Mouse (Mus musculus) ES-Bruce4 (cell line): ENCODE results near the gene Apopt1. TPM values are rescaled to one million over a fixed set of nuclear protein-coding genes. Genes with fewer than 3 reads are reported as not detected.

ENCODE experiments used
- H3K27ac ChIP-seq: 2 replicates; pipeline ENCODE4 v1.5.1; 2012; ENCODE audit warnings: low read length, inconsistent platforms; ENCODE audit not compliant: insufficient read depth
- H3K27me3 ChIP-seq: 2 replicates; pipeline ENCODE4 v1.6.1; 2012; ENCODE audit warnings: mild to moderate bottlenecking, low read length, inconsistent platforms; ENCODE audit not compliant: control insufficient read depth, poor library complexity, insufficient read depth, severe bottlenecking
- H3K36me3 ChIP-seq: 2 replicates; pipeline ENCODE4 v1.6.1; 2012; ENCODE audit warnings: inconsistent platforms, mild to moderate bottlenecking, low read length, moderate library complexity; ENCODE audit not compliant: control insufficient read depth, poor library complexity, insufficient read depth, severe bottlenecking
- H3K4me1 ChIP-seq: one replicate; pipeline ENCODE4 v1.8.1; 2011; ENCODE audit warnings: low read length; ENCODE audit not compliant: control insufficient read depth, insufficient read depth
- H3K4me3 ChIP-seq: 2 replicates; pipeline ENCODE4 v1.5.1; 2011; ENCODE audit warnings: low read depth, mild to moderate bottlenecking, low read length
- H3K9ac ChIP-seq: 2 replicates; pipeline ENCODE4 v1.6.1; 2012; ENCODE audit warnings: low read depth, mild to moderate bottlenecking, inconsistent platforms; ENCODE audit not compliant: poor library complexity, severe bottlenecking
- H3K9me3 ChIP-seq: replicated peaks from 2 replicates; pipeline ENCODE4 v1.6.1; 2012; ENCODE audit warnings: mild to moderate bottlenecking, low read length, inconsistent platforms; ENCODE audit not compliant: control insufficient read depth, poor library complexity, insufficient read depth, severe bottlenecking
- CTCF ChIP-seq: IDR thresholded peaks from one replicate; pipeline ENCODE4 v1.8.1; 2011; ENCODE audit warnings: low read depth, low read length
- EP300 ChIP-seq: IDR thresholded peaks from 2 replicates; pipeline ENCODE4 v1.6.1; 2011; ENCODE audit warnings: low read depth, low read length; ENCODE audit not compliant: insufficient read depth
- POLR2A ChIP-seq: IDR thresholded peaks from one replicate; pipeline ENCODE4 v1.8.1; 2011; ENCODE audit warnings: low read length; ENCODE audit not compliant: insufficient read depth
- polyA plus RNA-seq: library from polyadenylated mRNA; stranded (reverse); fragments of >200 nt; gene quantifications from 2 replicates; pipeline ENCODE4 v1.2.4, GENCODE M21; 2011; ENCODE audit warnings: low read depth; ENCODE audit not compliant: missing spikeins, insufficient read depth, insufficient read length

The Apopt1 gene
- polyA plus RNA-seq, 1 experiment = 49.4 TPM

- no peaks in the 10 kb centered on the region for H3K36me3 ChIP-seq
- H3K9me3 ChIP-seq = no peaks in the 10 kb centered on the region
- peaks cover 2% of the 10 kb centered on the region for H3K4me1 ChIP-seq
- TF ChIP-seq POLR2A (no peak), CTCF (no peak), EP300 (no peak)
- no peak overlapping the region for H3K4me3 ChIP-seq
- H3K27ac ChIP-seq = no peak overlapping the region
- no peaks in the 10 kb centered on the region for H3K27me3 ChIP-seq
- H3K9ac ChIP-seq = no peak overlapping the region
Observed at GRCm38 (mm10) chr12:111718656-111719055, 5.6 kb downstream of the Apopt1 start.

GRCm38 (mm10) chr12:111720222-111720621, 7.2 kb downstream of the Apopt1 start:
- H3K4me1 ChIP-seq = peaks cover 2% of the 10 kb centered on the region
- H3K4me3 ChIP-seq = no peak overlapping the region
- H3K9me3 ChIP-seq = no peaks in the 10 kb centered on the region
- H3K27ac ChIP-seq = no peak overlapping the region
- no peaks in the 10 kb centered on the region for H3K36me3 ChIP-seq
- TF ChIP-seq EP300 = no peak
- no peak for TF ChIP-seq CTCF
- TF ChIP-seq POLR2A = no peak
- no peaks in the 10 kb centered on the region for H3K27me3 ChIP-seq
- H3K9ac ChIP-seq = no peak overlapping the region

- Histone ChIP-seq H3K4me1 (peaks cover 2% of the 10 kb centered on the region), H3K36me3 (no peaks in the 10 kb centered on the region), H3K4me3 (no peak overlapping the region), H3K9ac (no peak overlapping the region), H3K27ac (no peak overlapping the region), H3K27me3 (no peaks in the 10 kb centered on the region), H3K9me3 (no peaks in the 10 kb centered on the region)
- TF ChIP-seq EP300 (no peak), POLR2A (no peak), CTCF (peak; percentile 85)
Observed at GRCm38 (mm10) chr12:111722654-111723053, 9.6 kb downstream of the Apopt1 start.

GRCm38 (mm10) chr12:111724638-111725337, 11.7 kb downstream of the Apopt1 start:
- H3K9ac ChIP-seq = no peak overlapping the region
- TF ChIP-seq EP300 = no peak
- no peak for TF ChIP-seq CTCF
- H3K4me3 ChIP-seq = no peak overlapping the region
- no peaks in the 10 kb centered on the region for H3K27me3 ChIP-seq
- no peaks in the 10 kb centered on the region for H3K36me3 ChIP-seq
- no peaks in the 10 kb centered on the region for H3K9me3 ChIP-seq
- no peaks in the 10 kb centered on the region for H3K4me1 ChIP-seq
- no peak overlapping the region for H3K27ac ChIP-seq

- TF ChIP-seq CTCF (no peak), EP300 (no peak), POLR2A (no peak)
- Histone ChIP-seq H3K27me3 (no peaks in the 10 kb centered on the region), H3K9me3 (no peaks in the 10 kb centered on the region), H3K4me1 (no peaks in the 10 kb centered on the region), H3K36me3 (no peaks in the 10 kb centered on the region), H3K4me3 (no peak overlapping the region), H3K27ac (no peak overlapping the region), H3K9ac (no peak overlapping the region)
Observed at GRCm38 (mm10) chr12:111725338-111726121, 12.5 kb downstream of the Apopt1 start.

GRCm38 (mm10) chr12:111726122-111726463, 13.0 kb downstream of the Apopt1 start:
- no peak for TF ChIP-seq POLR2A
- no peak for TF ChIP-seq EP300
- TF ChIP-seq CTCF = no peak
- Histone ChIP-seq H3K27me3 (no peaks in the 10 kb centered on the region), H3K9ac (no peak overlapping the region)

More at GRCm38 (mm10) chr12:111726122-111726463, 13.0 kb downstream of the Apopt1 start:
- Histone ChIP-seq H3K4me3 (no peak overlapping the region), H3K9me3 (no peaks in the 10 kb centered on the region), H3K4me1 (no peaks in the 10 kb centered on the region), H3K27ac (no peak overlapping the region), H3K36me3 (no peaks in the 10 kb centered on the region)
